Mouse (Mus musculus): ENCODE measurements around the gene Rai1. TPM values are rescaled to one million over a fixed set of nuclear protein-coding genes. Genes with fewer than 3 reads are reported as not detected.

Gene Rai1
- total RNA-seq, 2 experiments from 2014 or later: 32.6 to 33.1 TPM

DNA sequence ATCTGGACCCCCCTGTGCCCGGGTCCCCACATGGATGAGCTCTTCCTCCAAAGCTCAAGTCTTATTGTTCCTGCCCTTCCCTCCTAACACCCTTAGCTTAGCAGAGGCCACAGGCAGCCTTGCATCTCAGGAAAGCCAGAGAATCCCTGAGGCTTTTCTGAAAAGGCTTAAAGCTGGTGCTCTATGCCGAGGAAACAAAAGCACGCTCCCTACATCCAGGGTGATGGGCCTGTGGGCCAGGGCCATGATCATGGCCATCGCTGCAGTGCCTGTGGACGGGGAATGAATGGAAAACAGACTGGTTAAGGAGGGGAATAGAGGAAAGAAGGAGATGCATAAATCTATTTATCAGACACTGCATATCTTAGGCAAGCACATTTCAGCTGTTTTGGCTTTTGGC, 50.9 kb downstream of the Rai1 start:
- no peak for DNase-seq
- intact Hi-C loops (cut with DNase I): no loop called here

DNA sequence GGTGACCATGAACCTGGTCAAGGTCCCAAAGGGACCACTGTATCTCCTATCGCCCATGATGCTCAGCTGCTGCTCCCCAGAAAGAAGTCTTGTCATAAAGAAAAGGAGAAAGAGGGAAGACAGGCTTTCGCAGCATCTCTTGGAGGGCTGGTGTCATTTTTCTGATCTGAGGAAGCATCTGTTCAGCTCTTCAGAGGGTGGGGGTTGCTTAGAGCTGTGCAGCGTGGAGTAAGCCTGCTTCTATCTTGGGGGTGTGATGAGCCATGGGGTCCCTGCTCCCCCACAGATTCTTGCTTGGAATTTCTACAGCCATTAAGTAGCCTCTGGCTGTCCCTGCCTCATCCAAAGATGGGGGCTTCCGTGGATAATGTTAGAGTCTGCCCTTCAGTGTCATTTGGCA, 53.5 kb downstream of the Rai1 start:
- intact Hi-C loops (cut with DNase I): no loop called here
- no peak for DNase-seq

DNA sequence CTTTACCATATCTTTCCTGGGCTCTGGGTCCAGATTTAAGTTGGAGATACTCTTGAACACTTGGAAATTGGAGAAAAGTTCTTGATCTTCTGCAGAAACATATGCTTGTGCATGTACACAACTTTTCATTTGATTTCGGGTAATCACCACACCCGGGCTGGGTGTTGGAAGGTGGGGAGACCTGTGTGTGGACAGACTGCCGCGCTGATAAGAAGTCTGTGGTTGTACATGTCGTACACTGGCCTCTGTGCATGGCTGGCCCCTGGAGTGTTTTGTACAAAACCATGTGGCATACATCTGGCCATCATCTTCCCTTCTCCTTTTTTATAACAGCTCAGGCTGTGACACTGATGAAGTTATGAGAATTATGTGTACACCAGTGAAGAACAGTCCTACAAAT, 55.1 kb downstream of the Rai1 start:
- no peak for DNase-seq
- intact Hi-C loops (cut with DNase I): no loop called here

DNA sequence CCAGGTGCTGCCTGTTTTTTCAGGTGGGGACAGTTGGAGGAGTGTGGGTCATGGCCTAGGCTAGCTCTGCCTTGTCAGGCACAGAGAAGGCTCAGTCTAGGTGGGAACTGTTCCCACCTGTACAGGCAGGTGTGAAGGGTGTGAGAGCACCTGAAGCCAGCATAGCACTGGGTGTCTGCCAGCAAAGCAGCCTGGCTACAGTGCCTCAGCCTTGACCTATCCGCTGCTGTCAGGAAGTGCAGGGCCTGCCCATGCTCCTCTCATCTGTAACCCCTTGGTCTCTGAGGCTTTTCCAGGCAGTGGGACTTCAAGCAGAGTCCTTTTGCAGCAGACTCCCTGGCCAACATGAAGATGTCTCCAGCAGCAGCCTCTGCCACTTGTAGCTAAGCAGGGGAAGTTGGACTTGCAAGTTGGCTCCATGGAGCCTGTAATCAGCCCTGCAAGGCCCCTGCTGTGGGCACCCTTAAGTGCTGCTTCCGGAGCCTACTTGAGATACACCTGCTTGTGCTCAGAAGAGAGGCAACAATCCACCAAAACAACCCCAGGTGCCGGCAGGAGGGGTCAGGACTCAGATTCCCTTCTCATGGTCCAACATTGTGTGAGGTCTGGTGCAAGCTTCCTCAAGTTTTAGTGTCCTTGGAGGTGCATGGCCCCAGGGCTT, 55.8 kb downstream of the Rai1 start:
- intact Hi-C loops (cut with DNase I): no loop called here
- no peak for DNase-seq

DNA sequence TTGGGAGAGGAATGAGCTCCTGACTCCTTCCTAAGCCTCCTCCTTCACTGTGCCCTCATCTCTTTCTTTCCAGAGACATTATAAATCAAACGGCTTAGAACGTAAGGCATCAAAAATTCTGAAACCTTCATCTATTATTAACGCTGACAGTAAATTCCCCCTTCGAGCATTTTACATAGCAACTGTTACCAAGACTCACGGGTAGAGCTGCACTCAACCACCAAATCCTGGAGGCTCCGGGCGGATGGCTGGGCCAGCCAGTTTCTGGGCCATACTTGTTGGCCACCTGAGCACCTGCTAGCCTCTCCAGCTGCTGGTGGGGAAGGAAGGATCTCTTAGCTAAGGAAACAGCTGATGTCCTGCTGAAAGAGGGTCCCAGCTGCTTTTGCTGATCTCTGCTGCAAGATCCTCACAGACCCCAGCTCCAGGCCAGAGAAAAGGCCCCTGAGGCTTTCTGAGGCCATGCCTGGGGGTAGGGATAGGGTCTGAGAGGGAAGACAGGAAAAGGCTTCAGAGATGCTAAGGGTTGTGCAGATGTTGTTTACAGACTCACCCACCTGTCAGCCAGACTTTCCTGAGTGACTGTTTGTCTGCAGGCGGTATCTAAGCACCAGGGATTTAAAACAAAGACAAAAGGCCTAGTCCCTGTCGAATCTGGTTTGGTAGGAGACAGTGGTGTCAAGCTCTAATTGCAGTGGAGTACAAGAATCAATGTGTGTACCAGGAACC, 56.5 kb downstream of the Rai1 start:
- DNase-seq: no peak
- intact Hi-C loops (cut with DNase I): no loop called here

DNA sequence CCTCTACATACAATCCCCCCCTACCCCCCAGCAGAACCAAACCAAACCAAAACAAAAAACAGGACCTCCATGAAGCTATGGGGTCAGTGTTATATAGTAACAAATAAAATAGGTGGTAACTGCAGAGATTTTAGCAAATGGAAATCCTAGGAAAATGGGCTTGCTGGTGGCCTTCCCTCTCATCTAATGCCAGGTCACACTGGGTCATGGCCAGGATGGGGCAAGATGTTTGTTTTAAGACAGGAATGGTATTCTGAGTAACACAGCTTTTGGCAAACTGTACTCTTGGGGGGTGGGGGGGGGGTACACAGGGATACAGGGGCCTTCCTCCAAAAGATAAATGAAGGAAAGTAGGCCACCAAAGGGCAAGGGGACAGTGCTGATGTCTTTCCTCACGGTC, 57.7 kb downstream of the Rai1 start:
- intact Hi-C loops (cut with DNase I): no loop called here
- no peak for DNase-seq

DNA sequence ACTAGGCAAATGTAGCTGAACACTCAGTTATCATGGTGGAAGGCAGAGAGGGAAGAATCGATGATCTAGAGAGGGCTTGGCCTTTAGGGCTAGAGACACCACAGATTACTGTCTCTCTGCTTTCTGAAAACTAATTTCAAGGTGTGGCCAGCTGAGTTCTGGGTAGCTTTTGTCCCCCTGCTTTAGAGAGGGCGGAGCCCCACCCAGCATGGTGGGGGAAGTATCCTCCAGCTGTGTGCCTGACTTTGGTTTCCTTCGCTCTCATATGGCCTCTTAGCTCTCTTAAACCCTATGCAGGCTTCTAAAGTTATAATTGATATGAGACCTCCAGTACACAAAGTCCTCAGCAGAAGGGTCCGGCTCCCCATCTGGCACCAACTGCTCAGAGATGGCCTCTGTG, 58.5 kb downstream of the Rai1 start:
- DNase-seq: no peak
- intact Hi-C loops (cut with DNase I): no loop called here

DNA sequence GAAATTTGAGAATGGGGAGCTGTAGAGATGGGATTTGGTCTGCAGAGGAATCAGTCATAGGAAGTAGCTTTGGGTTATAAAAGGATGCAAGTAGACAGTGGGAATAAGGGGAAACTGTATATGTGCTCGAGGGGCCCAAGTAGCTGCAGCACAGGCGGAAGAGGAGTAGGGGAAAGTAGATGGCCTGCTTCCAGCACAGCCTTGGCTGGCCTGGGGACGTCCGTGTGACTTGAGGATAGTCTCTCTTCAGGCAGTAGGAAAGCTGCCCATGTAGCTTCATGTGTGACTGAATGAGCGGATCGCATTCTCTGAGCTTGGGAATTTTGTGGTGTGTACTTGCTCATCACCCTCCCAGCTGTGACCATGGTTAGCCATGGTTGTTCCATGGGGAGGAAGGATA, 59.6 kb downstream of the Rai1 start:
- intact Hi-C loops (cut with DNase I): no loop called here
- peak in 1 of 2 experiments; percentile 49 for DNase-seq

DNA sequence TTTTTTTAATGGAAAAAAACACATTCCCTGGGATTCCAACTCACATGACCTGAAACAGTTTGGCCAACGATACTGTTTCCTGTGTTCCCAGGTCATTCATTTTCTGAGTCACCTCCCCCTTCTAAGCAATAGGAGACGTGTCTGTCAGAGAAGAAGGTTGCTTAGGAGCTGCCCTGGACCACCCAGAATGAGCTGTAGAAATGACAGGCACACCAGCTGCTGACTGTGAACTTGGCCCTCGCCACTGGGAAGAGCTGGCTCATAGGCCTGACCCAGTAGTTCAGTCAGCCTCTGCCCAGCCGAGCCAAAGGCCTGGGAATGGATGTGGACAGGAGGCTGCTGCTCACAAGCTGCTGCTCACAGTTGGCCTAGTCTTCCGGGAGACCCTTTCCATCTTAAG, 60.3 kb downstream of the Rai1 start:
- intact Hi-C loops (cut with DNase I): no loop called here
- DNase-seq: peak; percentile 53 to 64

DNA sequence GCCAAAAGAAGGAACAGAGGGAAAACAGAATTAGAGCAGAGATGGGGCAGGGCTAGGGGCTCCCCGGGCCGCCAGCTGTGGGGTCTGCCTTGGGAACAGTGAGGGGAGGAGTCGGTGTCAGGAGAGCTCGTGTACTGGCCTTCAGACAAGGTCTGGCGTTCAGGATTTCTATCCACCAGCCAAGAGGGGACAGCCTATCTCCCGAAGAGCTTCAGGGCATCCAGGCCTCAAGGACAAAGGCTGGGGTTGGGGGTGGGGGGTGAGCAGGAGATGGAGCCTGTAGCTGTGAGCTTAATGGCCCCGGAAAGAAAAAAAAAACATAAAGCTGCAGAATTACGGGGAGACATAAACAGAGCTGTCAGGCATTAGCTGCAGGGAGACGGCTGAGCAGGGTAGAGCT, 64.0 kb downstream of the Rai1 start:
- intact Hi-C loops (cut with DNase I): no loop called here
- DNase-seq: no peak

DNA sequence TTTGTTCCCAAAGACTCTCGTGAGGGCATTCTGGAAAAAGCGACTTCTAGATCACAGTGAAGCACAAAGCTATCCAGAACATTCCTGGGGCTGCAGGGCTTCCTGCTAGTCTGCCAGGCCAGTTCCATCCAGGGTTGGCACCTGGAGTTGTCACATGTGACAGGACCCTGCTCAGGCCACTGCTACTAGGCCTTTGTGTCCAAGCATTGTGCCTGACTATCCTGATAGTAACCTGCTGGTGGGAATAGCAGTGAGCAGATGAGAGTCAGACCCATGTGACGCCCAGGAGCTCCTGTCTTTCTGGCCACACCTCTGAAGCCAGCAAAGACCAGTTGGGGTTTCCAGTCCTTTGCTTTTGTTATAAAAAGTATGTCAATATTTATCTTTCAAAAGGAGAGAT, 67.3 kb downstream of the Rai1 start:
- peak in 1 of 2 experiments; percentile 60 for DNase-seq
- intact Hi-C loops (cut with DNase I): loop anchor here (5.0 kb wide), 1 partner anchor 35 kb away; no protein-coding TSS in a partner anchor

DNA sequence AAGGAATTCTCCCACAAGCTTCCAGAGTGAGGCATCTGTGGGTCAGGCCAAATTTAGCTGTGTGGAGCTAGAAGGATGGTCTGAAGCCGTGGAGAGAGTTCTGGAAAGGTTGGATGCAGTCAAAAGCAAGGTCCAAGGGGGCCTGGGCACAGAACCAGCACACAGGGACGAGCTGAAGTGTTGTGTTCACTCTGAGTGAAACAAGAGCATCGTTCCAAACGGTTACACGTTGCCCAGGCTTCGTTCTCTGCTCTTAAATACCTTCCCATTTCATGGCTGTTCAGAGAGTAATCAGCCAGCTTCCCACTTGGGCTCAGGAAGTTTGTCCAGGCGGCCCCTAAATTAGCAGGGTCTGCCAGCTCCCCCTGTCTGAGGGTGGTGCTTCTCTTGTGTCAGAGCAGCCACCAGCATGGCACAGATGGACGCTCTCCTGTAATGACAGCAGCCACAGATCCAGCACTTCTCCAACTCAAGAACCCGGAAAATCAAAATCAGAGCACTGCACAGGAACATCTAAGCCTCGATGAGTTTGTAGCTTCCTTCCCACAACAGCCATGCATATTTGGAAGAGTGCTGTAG, 68.9 kb downstream of the Rai1 start:
- intact Hi-C loops (cut with DNase I): loop anchor here (2.0 to 5.0 kb wide), 2 partner anchors 36 to 69 kb away; partner anchors contain the start of gene Rai1
- DNase-seq: no peak

DNA sequence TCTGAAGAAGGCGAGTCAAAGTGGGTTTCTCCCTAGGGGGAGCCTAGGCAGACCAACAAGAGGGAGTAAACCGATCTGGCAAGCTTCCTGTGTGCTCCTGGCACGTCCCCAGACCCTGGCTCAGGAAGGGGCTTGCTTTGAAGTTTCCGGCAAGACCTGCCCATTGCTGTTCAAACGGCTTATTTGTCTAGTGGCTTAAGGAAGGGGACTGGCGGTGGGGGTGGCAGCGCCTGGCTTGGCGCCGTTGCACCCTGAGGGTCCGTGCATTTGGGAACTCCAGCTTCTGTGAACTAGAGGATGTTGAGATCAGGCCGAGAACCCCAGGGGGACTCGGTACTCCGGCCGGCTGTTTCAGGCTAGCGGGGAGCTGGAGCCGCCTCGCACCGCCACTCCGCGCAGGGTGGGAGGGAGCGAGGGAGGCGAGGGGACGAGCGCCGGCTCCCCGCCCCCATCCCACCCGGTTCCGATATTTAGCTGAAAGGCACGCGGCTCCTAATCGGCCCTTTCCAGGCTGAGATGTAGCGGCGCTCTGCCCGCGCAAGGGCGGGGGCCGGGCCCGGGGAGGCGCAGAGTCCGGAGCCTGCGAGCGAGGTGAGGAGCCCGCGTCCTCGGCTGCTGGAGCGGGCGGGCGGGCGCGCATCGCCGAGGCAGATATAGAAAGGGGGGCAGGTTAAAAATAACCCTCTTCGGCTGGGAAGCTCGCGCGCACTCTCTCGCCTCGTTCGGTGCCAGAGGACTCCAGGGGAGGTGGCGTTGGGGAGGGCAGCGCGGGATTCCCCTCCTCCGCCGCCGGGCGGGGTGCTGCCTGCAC, 70.8 kb downstream of the Rai1 start:
- intact Hi-C loops (cut with DNase I): loop anchor here (2.0 kb wide), 1 partner anchor 71 kb away; the partner anchor contains the start of gene Rai1

DNA sequence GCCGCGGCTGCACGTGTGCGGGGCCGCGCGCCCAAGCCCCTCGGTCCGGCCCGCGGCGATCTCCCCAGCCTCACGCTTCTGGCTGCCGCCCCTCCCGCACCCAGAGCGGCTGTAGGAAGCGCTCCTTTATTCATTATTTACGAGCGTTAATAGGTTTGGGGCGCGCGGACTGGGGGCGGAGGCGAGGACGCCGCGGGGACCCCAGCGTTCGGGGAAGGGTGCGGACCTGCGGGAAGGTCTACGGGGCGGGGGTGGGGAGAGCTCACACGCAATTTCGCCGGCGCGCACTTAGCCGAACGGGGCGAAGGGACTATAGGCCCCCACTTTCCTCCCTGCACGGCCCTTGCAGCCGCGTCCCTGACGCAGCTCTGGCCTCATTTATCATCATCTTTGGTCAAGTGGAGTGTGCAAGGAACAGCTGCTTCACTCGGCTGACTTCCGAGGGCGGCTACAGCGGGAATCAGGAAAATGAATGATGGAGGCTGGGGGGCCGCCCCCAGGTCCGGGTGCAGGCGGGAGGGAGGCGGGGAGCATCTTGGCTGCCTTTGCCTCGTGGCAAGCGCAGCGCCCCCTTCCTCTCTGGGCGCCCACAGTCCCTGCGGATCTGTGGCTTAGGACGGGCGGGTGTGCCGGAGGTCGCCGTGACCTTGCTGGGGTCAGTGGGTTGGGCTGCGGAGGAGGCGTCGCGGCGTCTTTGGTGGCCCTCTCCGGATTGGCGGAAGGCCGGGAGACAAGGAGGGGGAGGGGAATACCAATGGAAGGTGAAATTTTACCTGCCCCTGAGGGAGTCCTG, 71.6 kb downstream of the Rai1 start:
- intact Hi-C loops (cut with DNase I): no loop called here

More for the DNA sequence above, 70.8 kb downstream of the Rai1 start:
- peak; percentile 76 to 80 for DNase-seq

DNA sequence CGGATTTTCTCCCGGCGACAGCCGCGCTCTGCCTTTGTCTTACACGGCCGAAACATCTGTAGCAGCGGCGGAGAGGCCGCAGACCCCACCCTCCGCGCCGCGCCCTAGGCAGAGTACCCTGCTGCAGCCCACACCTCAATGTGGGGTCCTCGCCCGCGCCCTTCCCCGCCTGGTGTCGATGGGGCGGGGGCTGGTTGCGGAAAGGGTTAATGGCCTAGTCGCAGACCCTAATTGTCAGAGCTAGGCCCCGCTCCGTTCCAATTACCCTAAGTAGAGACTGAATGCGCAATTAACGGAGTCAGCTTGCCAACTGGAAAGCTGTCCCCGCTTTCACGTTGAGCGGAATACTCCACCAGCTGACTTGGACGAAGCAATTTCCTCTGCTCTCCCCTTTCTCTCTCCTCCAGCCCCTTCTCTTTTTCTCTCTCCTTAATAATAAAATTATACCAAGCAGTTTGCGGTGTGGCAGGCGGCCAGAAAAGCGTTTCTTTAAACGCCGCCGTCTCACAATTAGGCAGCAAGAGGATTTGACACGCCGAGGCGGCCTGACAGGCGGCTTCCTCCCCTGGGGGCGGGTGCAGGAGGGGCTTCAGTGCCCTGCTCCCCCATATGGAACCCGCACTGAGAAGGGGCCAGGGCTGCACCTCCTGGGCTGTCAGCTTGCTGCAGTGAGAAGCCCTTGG, 72.3 kb downstream of the Rai1 start:
- intact Hi-C loops (cut with DNase I): no loop called here
- peak; percentile 41 to 51 for DNase-seq

More for the DNA sequence above, 71.6 kb downstream of the Rai1 start:
- DNase-seq: peak; percentile 73 to 81

DNA sequence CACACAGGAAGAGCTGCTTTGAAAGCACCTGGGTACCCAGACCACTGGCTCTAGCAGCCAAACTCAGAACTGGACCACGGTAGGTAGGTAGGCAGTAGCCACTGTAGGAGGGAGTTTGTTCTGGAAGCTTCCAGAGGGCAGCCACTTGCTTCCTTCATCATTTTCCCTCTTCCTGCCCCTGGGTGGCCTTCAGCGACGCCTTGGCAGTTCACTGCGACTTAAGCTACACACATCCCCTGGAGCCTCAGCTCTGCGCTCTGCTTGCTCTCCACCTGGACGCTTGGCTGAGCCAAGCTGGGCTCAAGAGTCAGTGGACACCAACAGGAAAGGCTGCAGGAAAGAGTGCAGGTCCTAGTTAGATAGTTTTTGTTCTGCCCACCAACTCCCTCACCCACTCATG, 73.2 kb downstream of the Rai1 start:
- no peak for DNase-seq

DNA sequence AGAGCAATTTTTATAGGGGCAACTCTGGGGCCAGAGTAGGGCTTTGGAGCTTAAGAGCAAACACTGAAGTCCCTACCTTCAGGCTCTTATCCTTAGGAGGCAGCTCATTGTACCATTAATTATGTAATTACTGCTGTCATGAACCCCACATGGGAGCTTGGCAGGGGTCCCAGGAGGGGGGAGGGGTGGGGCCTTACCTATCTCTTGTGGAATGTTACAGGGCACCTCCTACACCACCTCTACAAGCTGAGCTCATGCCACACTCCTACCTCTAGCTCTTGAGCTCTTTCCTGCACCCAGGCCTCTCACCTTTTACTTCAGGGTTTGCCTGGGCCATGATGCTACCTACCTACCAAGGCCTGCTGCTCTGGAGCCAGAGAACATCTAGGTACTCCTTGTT, 73.7 kb downstream of the Rai1 start:
- peak in 1 of 2 experiments; percentile 37 for DNase-seq
- intact Hi-C loops (cut with DNase I): loop anchor here (2.0 kb wide), 1 partner anchor 64 kb away; no protein-coding TSS in a partner anchor

More for the DNA sequence above, 73.2 kb downstream of the Rai1 start:
- intact Hi-C loops (cut with DNase I): loop anchor here (2.0 kb wide), 1 partner anchor 63 kb away; no protein-coding TSS in a partner anchor

DNA sequence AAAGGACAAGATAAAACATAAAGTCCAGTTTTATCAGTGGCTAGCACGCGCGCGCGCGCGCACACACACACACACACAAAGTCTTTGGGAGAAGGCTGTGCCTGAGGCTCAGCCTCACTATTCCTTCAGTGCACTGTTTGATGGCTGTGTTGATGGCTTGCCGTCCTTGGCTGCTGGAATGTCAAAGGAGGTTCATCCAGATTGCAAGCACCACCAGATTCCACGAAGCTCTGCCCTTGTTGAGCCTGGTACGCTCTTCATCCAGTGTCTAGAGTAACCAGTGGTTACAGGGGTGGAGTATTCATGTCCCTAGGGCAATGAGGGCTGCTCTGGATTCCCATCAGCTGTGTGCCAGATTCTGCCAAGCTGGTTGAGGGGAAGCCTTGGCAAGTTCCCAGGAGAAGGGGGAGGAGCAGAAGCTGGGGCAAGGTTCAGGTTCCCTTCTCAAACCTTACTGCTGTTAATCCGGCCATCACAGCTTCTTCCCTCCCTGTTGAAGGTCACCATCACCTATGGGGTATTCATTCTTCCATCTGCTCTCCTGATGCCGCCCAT, 77.4 kb downstream of the Rai1 start:
- intact Hi-C loops (cut with DNase I): no loop called here
- peak in 1 of 2 experiments; percentile 43 for DNase-seq

DNA sequence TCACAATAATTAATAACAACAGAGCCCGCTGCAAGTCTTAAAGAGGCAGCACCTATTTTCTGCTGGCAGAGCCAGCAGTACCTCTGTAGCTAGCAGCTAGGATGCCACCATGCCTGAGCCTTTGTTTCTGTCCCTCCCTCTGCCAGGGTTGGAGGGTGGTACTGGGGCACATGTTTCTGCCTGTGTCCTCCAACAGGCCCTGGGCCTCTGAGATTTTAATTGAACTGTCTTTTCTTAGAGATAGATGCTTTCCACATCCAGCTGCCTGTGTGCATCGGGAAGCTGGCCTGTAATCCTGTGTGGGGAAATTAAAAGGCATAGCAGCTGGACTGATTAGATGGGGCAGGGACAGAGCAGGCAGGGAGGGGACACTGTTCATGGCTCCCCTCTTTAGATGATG, 77.9 kb downstream of the Rai1 start:
- intact Hi-C loops (cut with DNase I): no loop called here
- no peak for DNase-seq

All from heart, postnatal 14 days (tissue).